Mouse (Mus musculus): ENCODE data around the gene Nifk. TPM values are rescaled to one million over a fixed set of nuclear protein-coding genes. Genes with fewer than 3 reads are reported as not detected.

The Nifk gene
- 43.9 and 46.6 TPM in 2 replicates for polyA plus RNA-seq (2012; rRNA removed)

DNA sequence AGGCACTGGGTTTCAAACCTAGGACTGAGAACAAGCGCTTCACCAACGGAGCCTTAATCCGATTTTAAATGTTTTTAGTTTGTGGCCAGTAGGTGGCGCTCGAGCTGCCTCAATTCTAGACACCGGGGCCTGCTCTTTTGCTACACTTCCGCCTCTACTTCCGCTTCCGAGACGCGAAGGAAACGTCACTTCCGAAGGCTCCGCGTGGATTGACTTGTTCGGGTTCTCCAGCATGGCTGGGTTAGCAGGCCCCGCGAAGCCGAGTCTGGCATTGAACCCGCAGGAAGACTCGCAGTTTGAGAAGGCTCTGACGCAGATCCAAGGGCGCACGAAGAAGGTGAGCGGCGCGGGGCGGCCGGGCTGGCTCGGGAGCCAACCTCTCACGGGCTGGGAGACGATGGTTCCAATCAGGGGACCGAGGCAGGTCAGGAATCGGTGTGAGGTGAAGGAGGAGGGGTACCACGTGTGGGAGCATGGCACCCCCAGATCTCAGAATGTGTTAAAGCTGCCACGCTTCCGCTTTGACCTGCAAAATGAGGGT, at the start of gene Nifk:
Gene Nifk (plus strand): TSS at position 179 of the 541 bp plus-strand sequence.

DNA sequence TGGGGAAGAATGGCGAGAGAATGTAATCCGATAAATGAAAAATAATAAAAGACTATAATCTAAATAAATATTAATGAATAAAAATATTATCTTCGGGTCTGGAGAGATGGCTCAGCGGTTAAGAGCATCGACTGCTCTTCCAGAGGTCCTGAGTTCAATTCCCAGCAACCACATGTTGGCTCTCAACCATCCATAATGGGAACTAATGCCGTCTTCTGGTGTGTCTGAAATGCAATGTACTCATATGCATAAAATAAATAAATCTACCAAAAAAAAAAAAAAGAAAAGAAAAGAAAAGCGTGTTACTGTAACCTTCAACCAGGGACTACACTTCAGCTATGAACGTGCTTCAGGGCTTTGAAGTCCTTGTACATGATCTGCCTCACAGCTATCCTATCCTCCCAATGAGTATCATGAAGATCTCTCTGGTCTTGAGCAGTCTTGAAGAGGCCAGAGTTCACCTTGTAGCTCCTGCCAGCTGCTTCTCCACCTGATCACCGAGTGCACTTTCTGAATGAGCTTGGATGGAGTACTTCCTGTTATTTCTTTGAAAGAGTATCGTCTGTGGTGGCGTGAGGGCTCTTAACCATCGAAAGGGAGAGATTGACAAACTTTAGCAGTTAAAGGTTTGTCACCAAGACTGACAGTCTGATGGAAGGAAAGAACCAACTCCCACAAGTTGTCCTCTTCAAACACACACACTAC, 9.9 kb upstream of the Nifk start, which contains the start of gene Tsn:
Gene Tsn (minus strand): TSS at position 118 of the 705 bp plus-strand sequence.

Other genes with a start within 250 kb of the Nifk start
- not detected in 2 replicates for gene Gm29106, start 145.3 kb upstream of the Nifk start, polyA plus RNA-seq (2012; rRNA removed)
- 173 and 208 TPM in 2 replicates for gene Tsn, start 10.1 kb upstream of the Nifk start, polyA plus RNA-seq (2012; rRNA removed)
- 104 and 110 TPM in 2 replicates for gene Clasp1, start 67.2 kb downstream of the Nifk start, polyA plus RNA-seq (2012; rRNA removed)

Data from central nervous system, embryonic 14 days (tissue).